Mouse (Mus musculus) liver, adult 2 months (tissue): ENCODE measurements around the gene Sema4b. TPM values are rescaled to one million over a fixed set of nuclear protein-coding genes. Genes with fewer than 3 reads are reported as not detected.

Source experiments
- DNase-seq: peaks from one replicate; pipeline ENCODE4 v3.0.0-alpha.2; 2011; ENCODE audit warnings: low read depth, low spot score; ENCODE audit errors: extremely low read depth
- H3K27ac ChIP-seq: fragments of 200-500 bp; replicated peaks from 2 replicates; pipeline ENCODE4 v1.5.1; 2012; ENCODE audit warnings: low read depth, mild to moderate bottlenecking, control low read depth, inconsistent platforms, low read length; ENCODE audit not compliant: insufficient read depth
- H3K27me3 ChIP-seq: fragments of 200-500 bp; 2 replicates; pipeline ENCODE4 v1.6.1; 2012; ENCODE audit warnings: mild to moderate bottlenecking, moderate library complexity, low read length, inconsistent platforms; ENCODE audit not compliant: control insufficient read depth, insufficient read depth
- H3K36me3 ChIP-seq: fragments of 200-500 bp; 2 replicates; pipeline ENCODE4 v1.6.1; 2012; ENCODE audit warnings: low read length, inconsistent platforms; ENCODE audit not compliant: control insufficient read depth, insufficient read depth
- H3K4me1 ChIP-seq: fragments of 200-500 bp; 2 replicates; pipeline ENCODE4 v1.6.1; 2011; ENCODE audit warnings: low read length; ENCODE audit not compliant: control insufficient read depth, insufficient read depth
- H3K4me3 ChIP-seq: fragments of 200-500 bp; 2 replicates; pipeline ENCODE4 v1.5.1; 2011; ENCODE audit warnings: low read depth, mild to moderate bottlenecking, control low read depth, low read length, moderate library complexity; ENCODE audit not compliant: insufficient read depth
- H3K79me2 ChIP-seq: fragments of 200-500 bp; 2 replicates; pipeline ENCODE4 v1.6.1; 2012; ENCODE audit warnings: inconsistent platforms, mild to moderate bottlenecking, low read length, moderate library complexity; ENCODE audit not compliant: control insufficient read depth, insufficient read depth
- H3K9ac ChIP-seq: fragments of 200-500 bp; 2 replicates; pipeline ENCODE4 v1.6.1; 2012; ENCODE audit warnings: low read depth, mild to moderate bottlenecking, control low read depth, inconsistent platforms, low read length
- CTCF ChIP-seq: fragments of 200-500 bp; IDR thresholded peaks from 2 replicates; pipeline ENCODE4 v1.5.1; 2011; ENCODE audit warnings: low read depth, low read length, control low read depth
- POLR2A ChIP-seq: fragments of 200-500 bp; IDR thresholded peaks from 2 replicates; pipeline ENCODE4 v1.6.1; 2011; ENCODE audit warnings: low read length, control low read depth; ENCODE audit not compliant: insufficient read depth; ENCODE audit errors: extremely low read depth
- WGBS: fragments of 180-500 bp; shearing (Covaris S2); methylation state at CpG from one replicate; pipeline ENCODE4 v1.1.7; 2018; 5-methylcytosine and 5-hydroxymethylcytosine counted together
- polyA plus RNA-seq: library from polyadenylated mRNA; depleted of rRNA; stranded (reverse); fragments of >200 nt; gene quantifications from 2 replicates; pipeline ENCODE4 v1.2.3, GENCODE M21; 2012
- total RNA-seq: library from RNA; depleted of rRNA; stranded (reverse); fragments of >200 nt; gene quantifications from 2 replicates; pipeline ENCODE4 v1.2.3, GENCODE M21; 2014

The Sema4b gene
- total and polyA plus RNA-seq, 2 experiments = 3.7 to 4.4 TPM

DNA sequence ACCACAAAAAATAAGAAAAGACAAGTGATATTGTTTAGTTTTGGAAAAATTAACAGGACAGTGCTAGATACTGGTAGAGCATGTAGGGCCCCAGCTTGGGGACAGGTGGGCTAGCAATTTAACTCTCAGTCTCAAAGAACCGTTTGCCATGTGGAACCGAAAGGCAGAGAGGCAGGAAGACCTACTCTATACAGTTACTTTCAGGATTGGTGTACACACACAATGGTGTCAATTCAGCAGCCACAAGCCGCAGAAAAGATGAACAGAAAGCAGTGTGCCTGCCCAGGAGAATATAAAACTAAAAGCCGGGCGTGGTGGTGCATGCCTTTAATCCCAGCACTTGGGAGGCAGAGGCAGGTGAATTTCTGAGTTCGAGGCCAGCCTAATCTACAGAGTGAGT lies 6.9 kb upstream of the Sema4b start:
- 90% methylated on average over 6 of the region's 6 CpGs for WGBS

DNA sequence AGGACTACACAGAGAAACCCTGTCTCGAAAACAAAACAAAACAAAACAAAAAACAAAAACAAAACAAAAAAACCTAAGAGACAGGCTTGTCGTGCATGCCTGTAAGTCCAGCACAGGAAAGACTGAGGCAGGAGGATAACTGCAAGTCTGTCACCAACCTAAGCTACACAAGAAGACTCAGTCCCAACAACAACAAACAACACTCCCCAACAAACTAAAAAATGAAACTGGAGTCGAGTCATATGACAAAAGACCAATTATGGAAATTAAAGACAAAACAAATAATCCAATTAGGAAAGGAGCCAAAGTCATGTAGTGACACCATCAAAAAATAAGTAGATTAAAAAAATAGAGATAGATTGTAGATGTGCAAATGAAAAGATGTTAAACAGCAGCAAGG lies 6.4 kb upstream of the Sema4b start:
- no peaks in the 10 kb centered on the region for H3K27me3 ChIP-seq
- no peak overlapping the region for H3K4me3 ChIP-seq
- H3K36me3 ChIP-seq = no peaks in the 10 kb centered on the region
- WGBS = 91% methylated on average over 3 of the region's 3 CpGs
- no peak for DNase-seq
- no peak overlapping the region for H3K27ac ChIP-seq
- H3K4me1 ChIP-seq = peaks cover 6% of the 10 kb centered on the region; the same call in 1 of the 2 replicates
- H3K9ac ChIP-seq = no peak overlapping the region
- TF ChIP-seq POLR2A (no peak), CTCF (no peak)
- H3K79me2 ChIP-seq = no peaks in the 10 kb centered on the region

More for the DNA sequence above, 6.9 kb upstream of the Sema4b start:
- H3K4me3 ChIP-seq = no peak overlapping the region
- H3K9ac ChIP-seq = no peak overlapping the region
- no peaks in the 10 kb centered on the region for H3K36me3 ChIP-seq
- H3K79me2 ChIP-seq = no peaks in the 10 kb centered on the region
- H3K4me1 ChIP-seq = peaks cover 6% of the 10 kb centered on the region; the same call in 1 of the 2 replicates
- TF ChIP-seq POLR2A (no peak), CTCF (no peak)
- H3K27me3 ChIP-seq = no peaks in the 10 kb centered on the region
- DNase-seq = no peak
- H3K27ac ChIP-seq = no peak overlapping the region

DNA sequence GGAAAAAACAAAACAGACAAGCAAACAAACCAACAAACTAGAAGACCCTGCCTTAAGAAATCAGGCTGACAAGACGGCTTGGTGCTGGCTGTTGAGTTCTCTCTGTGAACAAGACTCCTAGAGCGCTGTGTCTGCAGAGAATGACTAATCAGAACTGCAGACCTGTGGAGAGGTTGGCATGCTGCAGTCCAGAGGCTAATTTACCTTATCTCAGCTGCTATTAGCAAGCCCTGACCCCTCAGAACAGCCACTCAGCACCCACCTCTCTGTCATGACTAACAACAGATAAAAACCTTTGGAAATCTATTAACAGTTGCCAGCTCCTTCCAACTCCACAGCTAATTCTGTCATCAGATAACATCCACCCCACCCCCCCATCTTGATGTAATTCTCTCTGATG lies 5.6 kb upstream of the Sema4b start:
- Histone ChIP-seq H3K79me2 (no peaks in the 10 kb centered on the region), H3K4me3 (no peak overlapping the region), H3K27ac (no peak overlapping the region), H3K27me3 (no peaks in the 10 kb centered on the region), H3K4me1 (peaks cover 6% of the 10 kb centered on the region; the same call in 1 of the 2 replicates), H3K9ac (no peak overlapping the region), H3K36me3 (no peaks in the 10 kb centered on the region)
- 89% methylated on average over 2 of the region's 2 CpGs for WGBS
- no peak for TF ChIP-seq CTCF
- DNase-seq = no peak

DNA sequence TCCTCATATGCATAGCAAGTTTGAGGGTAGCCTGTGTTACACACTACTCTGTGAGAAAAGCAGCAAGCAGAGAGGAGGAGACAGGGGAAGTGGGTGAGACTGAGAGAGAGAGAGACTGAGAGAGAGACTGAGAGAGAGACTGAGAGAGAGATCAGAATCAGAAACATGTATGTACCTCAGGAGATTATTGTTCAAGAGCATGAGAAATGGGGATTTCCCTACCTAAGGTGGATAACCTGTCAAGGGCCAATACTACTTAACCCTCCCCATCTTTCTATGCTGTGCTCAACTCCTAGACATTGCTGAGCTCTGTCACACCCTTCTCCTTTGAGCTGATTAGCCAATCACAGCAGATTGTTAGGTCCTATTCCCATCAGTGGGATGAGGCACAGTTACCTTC lies 4.5 kb upstream of the Sema4b start:
- no peaks in the 10 kb centered on the region for H3K36me3 ChIP-seq
- no peaks in the 10 kb centered on the region for H3K27me3 ChIP-seq
- no peak overlapping the region for H3K9ac ChIP-seq
- no peak for DNase-seq
- TF ChIP-seq POLR2A (no peak), CTCF (no peak)
- no peaks in the 10 kb centered on the region for H3K79me2 ChIP-seq
- H3K27ac ChIP-seq = no peak overlapping the region
- no peak overlapping the region for H3K4me3 ChIP-seq
- H3K4me1 ChIP-seq = peaks cover 5% of the 10 kb centered on the region; the same call in 1 of the 2 replicates

DNA sequence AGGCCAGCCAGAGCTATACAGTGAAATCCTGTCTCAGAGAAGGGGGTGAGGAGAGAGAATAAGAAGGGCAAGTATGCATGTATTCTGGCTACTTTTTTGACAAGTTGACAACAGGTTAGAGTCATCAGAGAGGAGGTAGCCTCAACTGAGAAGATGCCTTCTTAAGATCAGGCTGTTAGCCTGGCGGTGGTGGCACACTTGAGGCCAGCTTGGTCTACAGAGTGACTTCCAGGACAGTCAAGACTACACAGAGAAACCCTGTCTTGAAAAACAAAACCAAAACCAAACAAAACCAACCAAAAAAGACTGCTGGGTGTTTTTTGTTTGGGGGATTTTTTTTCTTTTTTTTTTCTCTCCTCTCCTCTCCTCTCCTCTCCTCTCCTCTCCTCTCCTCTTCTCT lies 3.2 kb upstream of the Sema4b start:
- WGBS = 100% methylated on average over 1 of the region's 1 CpGs
- H3K9ac ChIP-seq = no peak overlapping the region
- no peak for TF ChIP-seq CTCF
- H3K27me3 ChIP-seq = no peaks in the 10 kb centered on the region
- no peaks in the 10 kb centered on the region for H3K36me3 ChIP-seq
- H3K27ac ChIP-seq = no peak overlapping the region
- peaks cover 10% of the 10 kb centered on the region for H3K4me1 ChIP-seq
- no peak overlapping the region for H3K4me3 ChIP-seq
- no peak for DNase-seq
- no peaks in the 10 kb centered on the region for H3K79me2 ChIP-seq

DNA sequence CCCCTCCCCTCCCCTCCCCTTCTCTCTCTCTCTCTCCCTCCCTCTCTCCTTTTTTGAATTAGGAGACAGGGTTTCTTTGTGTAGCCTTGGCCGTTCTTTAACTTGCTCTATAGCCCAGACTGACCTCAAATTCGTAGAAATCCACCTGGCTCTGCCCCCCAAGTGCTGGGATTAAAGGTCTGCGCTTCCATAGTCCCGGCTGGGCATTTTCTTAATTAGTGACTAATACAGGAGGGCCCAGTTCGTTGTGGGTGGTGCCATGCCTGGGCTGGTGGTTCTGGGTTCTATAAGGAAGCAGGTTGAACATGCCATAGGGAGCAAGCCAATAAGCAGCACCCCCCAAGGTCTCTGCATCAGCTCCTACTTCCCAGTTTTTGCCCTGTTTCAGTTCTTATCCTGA lies 2.7 kb upstream of the Sema4b start:
- TF ChIP-seq CTCF (no peak), POLR2A (no peak)
- Histone ChIP-seq H3K36me3 (no peaks in the 10 kb centered on the region), H3K27ac (no peak overlapping the region), H3K4me1 (peaks cover 10% of the 10 kb centered on the region), H3K27me3 (no peaks in the 10 kb centered on the region), H3K79me2 (no peaks in the 10 kb centered on the region), H3K9ac (no peak overlapping the region), H3K4me3 (no peak overlapping the region)
- whole genome bisulfite sequencing = 63% methylated on average over 5 of the region's 5 CpGs
- DNase-seq = no peak
